Mouse (Mus musculus): ENCODE data around the gene Asic2. TPM values are rescaled to one million over a fixed set of nuclear protein-coding genes. Genes with fewer than 3 reads are reported as not detected.

Asic2 gene
- polyA plus RNA-seq, 1 experiment from 2014 or later: not detected

DNA sequence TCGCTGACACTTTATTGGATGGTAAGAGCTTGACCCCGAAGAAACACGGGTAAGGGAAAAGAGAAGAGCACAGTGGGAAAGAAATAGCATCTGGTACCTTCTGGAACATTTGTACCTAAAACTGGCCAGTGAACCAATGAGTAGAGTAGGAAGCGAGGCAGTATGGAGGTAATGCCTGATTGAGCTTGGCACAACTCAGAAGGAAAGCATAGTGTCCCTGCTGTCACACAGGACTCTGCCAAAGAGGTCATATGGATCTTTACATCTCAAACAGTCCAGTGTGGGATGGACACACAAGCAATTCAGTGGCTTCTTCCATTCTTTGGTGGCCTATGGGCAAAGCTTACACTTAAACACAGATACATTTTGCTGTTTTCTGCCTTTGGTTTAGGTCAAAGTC is 211.0 kb downstream of the Asic2 start:
- Histone ChIP-seq H3K9me3 (replicated peaks; ENCODE audit: control insufficient read depth, low read length) (no peaks in the 10 kb centered on the region), H3K4me2 (ENCODE audit: low read depth, low read length) (no peak overlapping the region), H3K27ac (ENCODE audit: low read length) (no peak overlapping the region), H3K9ac (ENCODE audit: low read depth, low read length) (no peak overlapping the region), H3K4me3 (ENCODE audit: low read depth, low read length) (no peak overlapping the region), H3K36me3 (ENCODE audit: control insufficient read depth, insufficient read depth) (no peaks in the 10 kb centered on the region), H3K27me3 (ENCODE audit: control insufficient read depth, insufficient read depth, low read depth, low read length) (no peaks in the 10 kb centered on the region), H3K4me1 (ENCODE audit: control insufficient read depth, low read depth, low read length) (no peaks in the 10 kb centered on the region)
- no peak for ATAC-seq (ENCODE audit: low read depth)
- WGBS (ENCODE audit: insufficient replicate concordance): 62% methylated on average over 4 of the region's 4 CpGs

DNA sequence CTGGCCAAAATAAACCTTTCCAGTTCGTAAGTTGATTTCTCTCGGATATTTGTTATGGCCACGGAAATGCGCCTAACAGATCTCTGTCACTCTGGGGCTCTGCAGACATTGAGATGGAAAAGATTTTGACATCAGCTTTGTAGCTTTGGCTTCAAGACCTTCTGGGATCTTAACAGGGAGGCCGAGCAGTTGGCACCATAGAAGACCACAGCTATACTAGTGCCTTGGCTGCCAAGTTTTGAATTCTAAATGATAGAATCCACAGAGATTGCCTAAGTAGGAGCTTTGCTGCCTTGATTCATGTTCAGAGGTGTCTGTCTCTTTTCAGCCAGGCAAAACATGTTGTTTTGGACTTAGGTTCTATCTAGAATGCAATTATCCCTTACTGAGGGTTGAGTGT is 217.4 kb downstream of the Asic2 start:
- WGBS (ENCODE audit: insufficient replicate concordance): 68% methylated on average over 5 of the region's 5 CpGs
- Histone ChIP-seq H3K27ac (ENCODE audit: low read length) (no peak overlapping the region), H3K9ac (ENCODE audit: low read depth, low read length) (no peak overlapping the region), H3K9me3 (replicated peaks; ENCODE audit: control insufficient read depth, low read length) (no peaks in the 10 kb centered on the region), H3K4me2 (ENCODE audit: low read depth, low read length) (no peak overlapping the region), H3K27me3 (ENCODE audit: control insufficient read depth, insufficient read depth, low read depth, low read length) (no peaks in the 10 kb centered on the region), H3K36me3 (ENCODE audit: control insufficient read depth, insufficient read depth) (no peaks in the 10 kb centered on the region), H3K4me3 (ENCODE audit: low read depth, low read length) (no peak overlapping the region), H3K4me1 (ENCODE audit: control insufficient read depth, low read depth, low read length) (no peaks in the 10 kb centered on the region)
- no peak for ATAC-seq (ENCODE audit: low read depth)

DNA sequence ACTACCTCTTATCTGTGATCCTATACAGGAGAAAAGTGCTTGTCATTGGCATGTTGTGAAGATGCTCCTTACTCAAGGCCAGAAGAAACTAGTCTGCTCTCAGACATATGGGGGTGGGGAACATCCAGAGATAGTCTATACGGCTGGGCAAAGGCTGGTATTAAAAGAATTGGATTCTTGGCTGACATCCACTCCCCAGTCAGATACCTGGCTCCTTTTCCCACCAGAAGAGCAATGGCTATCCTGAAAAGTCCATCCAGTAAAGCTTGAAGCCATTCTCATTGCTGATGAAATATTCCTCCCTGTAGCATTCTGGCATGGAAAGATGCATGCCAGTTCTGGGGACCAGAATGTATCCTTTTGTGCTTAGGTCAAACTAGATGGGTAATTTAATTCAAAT is 218.2 kb downstream of the Asic2 start:
- ATAC-seq (ENCODE audit: low read depth): no peak
- Histone ChIP-seq H3K4me1 (ENCODE audit: control insufficient read depth, low read depth, low read length) (no peaks in the 10 kb centered on the region), H3K9me3 (replicated peaks; ENCODE audit: control insufficient read depth, low read length) (no peaks in the 10 kb centered on the region), H3K36me3 (ENCODE audit: control insufficient read depth, insufficient read depth) (no peaks in the 10 kb centered on the region), H3K9ac (ENCODE audit: low read depth, low read length) (no peak overlapping the region), H3K4me2 (ENCODE audit: low read depth, low read length) (no peak overlapping the region), H3K27ac (ENCODE audit: low read length) (no peak overlapping the region), H3K27me3 (ENCODE audit: control insufficient read depth, insufficient read depth, low read depth, low read length) (no peaks in the 10 kb centered on the region), H3K4me3 (ENCODE audit: low read depth, low read length) (no peak overlapping the region)
- 56% methylated on average over 1 of the region's 1 CpGs for WGBS (ENCODE audit: insufficient replicate concordance)

DNA sequence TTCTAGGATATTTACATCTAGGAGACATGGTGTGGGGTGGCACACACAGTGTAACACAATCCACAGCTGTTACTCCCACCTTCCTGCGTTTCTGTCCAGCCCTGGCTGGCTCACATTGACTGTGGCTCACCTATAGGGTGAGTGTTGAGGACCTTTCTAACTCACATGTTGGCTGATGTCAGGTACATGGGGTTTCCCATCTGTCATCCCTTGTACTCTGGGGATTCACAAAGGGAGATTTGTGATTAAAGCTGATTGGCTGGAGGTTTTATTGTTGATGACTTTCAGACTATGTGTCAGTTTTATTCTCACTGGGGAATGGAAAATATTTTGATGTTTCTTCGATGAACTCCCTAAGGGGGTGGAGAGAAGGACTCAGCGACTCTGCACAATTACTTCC is 229.3 kb downstream of the Asic2 start:
- Histone ChIP-seq H3K9ac (ENCODE audit: low read depth, low read length) (no peak overlapping the region), H3K4me1 (ENCODE audit: control insufficient read depth, low read depth, low read length) (no peaks in the 10 kb centered on the region), H3K36me3 (ENCODE audit: control insufficient read depth, insufficient read depth) (no peaks in the 10 kb centered on the region), H3K27me3 (ENCODE audit: control insufficient read depth, insufficient read depth, low read depth, low read length) (no peaks in the 10 kb centered on the region), H3K27ac (ENCODE audit: low read length) (no peak overlapping the region), H3K4me3 (ENCODE audit: low read depth, low read length) (no peak overlapping the region), H3K9me3 (replicated peaks; ENCODE audit: control insufficient read depth, low read length) (no peaks in the 10 kb centered on the region), H3K4me2 (ENCODE audit: low read depth, low read length) (no peak overlapping the region)
- no peak for ATAC-seq (ENCODE audit: low read depth)
- WGBS (ENCODE audit: insufficient replicate concordance): 48% methylated on average over 3 of the region's 3 CpGs

DNA sequence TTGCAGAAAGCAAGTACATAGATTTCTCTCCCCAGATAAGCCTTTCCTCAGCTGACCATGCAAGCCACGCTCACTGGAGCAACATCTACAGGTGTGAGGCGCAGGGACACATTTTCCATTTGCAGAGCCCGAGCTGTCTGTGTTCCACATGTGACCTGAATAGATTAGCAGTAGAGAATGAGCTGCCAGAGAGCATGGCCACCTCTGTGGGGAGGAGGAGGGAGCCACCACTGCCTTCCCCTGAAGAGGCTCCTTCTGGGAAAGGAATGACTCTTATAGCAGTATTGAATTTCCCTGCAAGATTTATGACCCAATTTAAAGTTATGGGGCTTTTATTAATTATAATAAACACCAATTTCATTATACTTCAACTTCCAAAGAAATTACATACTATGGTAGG is 230.5 kb downstream of the Asic2 start:
- no peaks in the 10 kb centered on the region for H3K9me3 ChIP-seq (replicated peaks; ENCODE audit: control insufficient read depth, low read length)
- no peaks in the 10 kb centered on the region for H3K4me1 ChIP-seq (ENCODE audit: control insufficient read depth, low read depth, low read length)
- no peak overlapping the region for H3K9ac ChIP-seq (ENCODE audit: low read depth, low read length)
- ATAC-seq (ENCODE audit: low read depth): no peak
- H3K36me3 ChIP-seq (ENCODE audit: control insufficient read depth, insufficient read depth): no peaks in the 10 kb centered on the region
- no peaks in the 10 kb centered on the region for H3K27me3 ChIP-seq (ENCODE audit: control insufficient read depth, insufficient read depth, low read depth, low read length)
- 37% methylated on average over 3 of the region's 3 CpGs for WGBS (ENCODE audit: insufficient replicate concordance)
- no peak overlapping the region for H3K27ac ChIP-seq (ENCODE audit: low read length)
- H3K4me3 ChIP-seq (ENCODE audit: low read depth, low read length): no peak overlapping the region
- H3K4me2 ChIP-seq (ENCODE audit: low read depth, low read length): no peak overlapping the region

DNA sequence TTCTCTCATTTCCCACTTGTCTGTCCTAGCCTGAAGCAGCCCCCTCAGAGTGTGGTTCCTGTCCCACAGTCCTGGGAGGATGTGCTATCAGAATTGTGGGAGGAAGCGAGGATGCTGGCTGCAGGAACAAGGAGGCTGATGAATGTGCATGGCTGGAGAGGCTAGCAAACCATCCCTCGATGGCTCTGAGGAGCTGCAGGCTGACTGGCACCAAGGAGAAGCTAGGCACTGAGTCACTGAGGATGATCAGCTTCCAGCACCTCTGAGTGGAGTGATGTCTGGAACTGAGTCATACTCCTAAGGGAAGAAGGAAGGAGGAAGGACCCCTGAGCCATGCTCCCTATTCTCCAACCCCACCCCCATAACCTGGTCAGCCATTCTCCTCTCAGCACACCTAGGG is 246.2 kb downstream of the Asic2 start:
- 35% methylated on average over 2 of the region's 2 CpGs for WGBS (ENCODE audit: insufficient replicate concordance)
- no peak overlapping the region for H3K27ac ChIP-seq (ENCODE audit: low read length)
- no peaks in the 10 kb centered on the region for H3K4me1 ChIP-seq (ENCODE audit: control insufficient read depth, low read depth, low read length)
- H3K4me2 ChIP-seq (ENCODE audit: low read depth, low read length): no peak overlapping the region
- H3K4me3 ChIP-seq (ENCODE audit: low read depth, low read length): no peak overlapping the region
- no peaks in the 10 kb centered on the region for H3K9me3 ChIP-seq (replicated peaks; ENCODE audit: control insufficient read depth, low read length)
- no peaks in the 10 kb centered on the region for H3K27me3 ChIP-seq (ENCODE audit: control insufficient read depth, insufficient read depth, low read depth, low read length)
- no peak for ATAC-seq (ENCODE audit: low read depth)
- no peaks in the 10 kb centered on the region for H3K36me3 ChIP-seq (ENCODE audit: control insufficient read depth, insufficient read depth)
- H3K9ac ChIP-seq (ENCODE audit: low read depth, low read length): no peak overlapping the region

DNA sequence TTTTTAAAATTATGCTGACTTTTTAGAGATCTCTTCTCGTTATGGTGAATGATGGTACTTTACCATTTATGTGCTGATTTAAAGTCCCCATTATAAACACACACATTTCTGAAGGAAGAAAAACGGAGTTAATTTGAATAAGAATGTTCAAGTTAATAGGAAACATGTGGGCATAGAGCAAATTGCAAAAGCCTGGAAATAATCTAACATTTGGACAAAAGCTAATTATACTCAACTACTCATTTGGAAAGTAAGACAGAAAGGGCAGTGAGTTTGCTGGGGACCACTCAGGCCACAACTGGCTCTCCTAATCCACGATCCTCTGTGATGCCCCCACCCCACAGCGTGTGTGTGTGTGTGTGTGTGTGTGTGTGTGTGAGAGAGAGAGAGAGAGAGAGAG is 253.5 kb downstream of the Asic2 start:
- no peak for ATAC-seq (ENCODE audit: low read depth)
- H3K4me3 ChIP-seq (ENCODE audit: low read depth, low read length): no peak overlapping the region
- no peaks in the 10 kb centered on the region for H3K27me3 ChIP-seq (ENCODE audit: control insufficient read depth, insufficient read depth, low read depth, low read length)
- no peak overlapping the region for H3K27ac ChIP-seq (ENCODE audit: low read length)
- 43% methylated on average over 4 of the region's 4 CpGs for WGBS (ENCODE audit: insufficient replicate concordance)
- H3K9me3 ChIP-seq (replicated peaks; ENCODE audit: control insufficient read depth, low read length): no peaks in the 10 kb centered on the region
- no peak overlapping the region for H3K4me2 ChIP-seq (ENCODE audit: low read depth, low read length)
- no peak overlapping the region for H3K9ac ChIP-seq (ENCODE audit: low read depth, low read length)
- H3K36me3 ChIP-seq (ENCODE audit: control insufficient read depth, insufficient read depth): no peaks in the 10 kb centered on the region
- no peaks in the 10 kb centered on the region for H3K4me1 ChIP-seq (ENCODE audit: control insufficient read depth, low read depth, low read length)

DNA sequence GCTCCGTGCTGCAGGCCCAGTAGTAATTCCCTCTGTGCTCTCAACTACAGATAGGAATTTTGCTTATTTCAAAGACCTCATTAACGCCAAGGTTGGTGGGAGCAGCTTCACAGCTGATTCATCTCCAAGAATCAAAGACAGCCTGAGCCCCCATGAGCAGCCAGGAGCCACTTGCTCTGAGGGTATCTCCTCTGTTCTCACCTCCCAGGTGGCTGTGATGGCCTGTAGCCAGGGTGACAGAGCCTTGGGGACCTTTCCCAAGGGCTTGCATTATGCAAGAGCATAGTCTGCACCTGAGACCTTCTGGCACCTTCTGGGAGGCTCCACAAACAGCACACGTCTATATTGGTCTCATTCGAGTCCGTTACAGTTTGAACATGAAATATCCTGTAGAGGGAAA is 261.3 kb downstream of the Asic2 start:
- H3K4me1 ChIP-seq (ENCODE audit: control insufficient read depth, low read depth, low read length): no peaks in the 10 kb centered on the region
- no peak for ATAC-seq (ENCODE audit: low read depth)
- H3K36me3 ChIP-seq (ENCODE audit: control insufficient read depth, insufficient read depth): no peaks in the 10 kb centered on the region
- no peak overlapping the region for H3K27ac ChIP-seq (ENCODE audit: low read length)
- H3K4me2 ChIP-seq (ENCODE audit: low read depth, low read length): no peak overlapping the region
- H3K9ac ChIP-seq (ENCODE audit: low read depth, low read length): no peak overlapping the region
- no peaks in the 10 kb centered on the region for H3K9me3 ChIP-seq (replicated peaks; ENCODE audit: control insufficient read depth, low read length)
- WGBS (ENCODE audit: insufficient replicate concordance): 57% methylated on average over 5 of the region's 5 CpGs
- H3K4me3 ChIP-seq (ENCODE audit: low read depth, low read length): no peak overlapping the region
- H3K27me3 ChIP-seq (ENCODE audit: control insufficient read depth, insufficient read depth, low read depth, low read length): no peaks in the 10 kb centered on the region

DNA sequence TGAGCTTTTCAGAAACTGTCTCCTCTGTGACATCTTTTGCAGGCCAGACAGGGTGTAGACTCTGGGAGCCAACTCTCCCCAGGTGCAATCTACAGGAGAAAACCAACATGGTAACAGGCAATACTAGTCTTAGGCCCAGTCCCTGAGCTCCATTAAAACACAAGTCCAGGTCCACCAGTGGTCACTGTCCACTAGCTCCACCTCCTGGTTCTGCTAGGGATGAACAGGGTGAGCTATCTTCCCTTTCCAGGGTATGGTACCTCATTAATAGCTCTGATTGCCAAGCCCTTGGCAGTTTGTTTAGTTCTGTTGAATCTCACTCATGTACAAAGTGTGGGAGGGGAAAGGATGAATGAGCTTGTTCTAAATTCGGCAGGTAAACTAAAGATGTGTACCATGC is 270.2 kb downstream of the Asic2 start:
- WGBS (ENCODE audit: insufficient replicate concordance): 41% methylated on average over 1 of the region's 1 CpGs
- Histone ChIP-seq H3K36me3 (ENCODE audit: control insufficient read depth, insufficient read depth) (no peaks in the 10 kb centered on the region), H3K4me3 (ENCODE audit: low read depth, low read length) (no peak overlapping the region), H3K9ac (ENCODE audit: low read depth, low read length) (no peak overlapping the region), H3K4me2 (ENCODE audit: low read depth, low read length) (no peak overlapping the region), H3K27me3 (ENCODE audit: control insufficient read depth, insufficient read depth, low read depth, low read length) (no peaks in the 10 kb centered on the region), H3K4me1 (ENCODE audit: control insufficient read depth, low read depth, low read length) (no peaks in the 10 kb centered on the region), H3K9me3 (replicated peaks; ENCODE audit: control insufficient read depth, low read length) (no peaks in the 10 kb centered on the region), H3K27ac (ENCODE audit: low read length) (no peak overlapping the region)
- ATAC-seq (ENCODE audit: low read depth): no peak

DNA sequence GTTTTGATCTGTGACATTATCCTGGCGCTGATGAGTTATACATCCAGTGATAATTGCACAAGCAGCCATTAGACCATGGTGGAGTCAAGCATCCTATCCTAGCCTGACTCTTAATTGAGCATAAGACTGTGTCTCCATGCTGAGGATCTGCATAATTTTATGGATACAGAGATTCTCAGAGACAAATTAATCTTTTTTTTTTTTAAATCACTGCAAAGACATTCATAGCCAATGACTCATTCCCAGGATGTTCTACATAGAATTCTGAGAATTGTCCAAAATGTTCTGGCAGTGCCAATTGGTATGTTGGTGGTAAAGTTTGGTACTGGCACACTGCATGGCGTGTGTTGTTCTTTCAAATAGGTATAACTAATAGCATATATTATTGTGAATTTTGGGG is 272.8 kb downstream of the Asic2 start:
- ATAC-seq (ENCODE audit: low read depth): no peak
- H3K4me1 ChIP-seq (ENCODE audit: control insufficient read depth, low read depth, low read length): no peaks in the 10 kb centered on the region
- H3K9me3 ChIP-seq (replicated peaks; ENCODE audit: control insufficient read depth, low read length): no peaks in the 10 kb centered on the region
- H3K9ac ChIP-seq (ENCODE audit: low read depth, low read length): no peak overlapping the region
- H3K4me2 ChIP-seq (ENCODE audit: low read depth, low read length): no peak overlapping the region
- no peaks in the 10 kb centered on the region for H3K36me3 ChIP-seq (ENCODE audit: control insufficient read depth, insufficient read depth)
- no peak overlapping the region for H3K4me3 ChIP-seq (ENCODE audit: low read depth, low read length)
- H3K27me3 ChIP-seq (ENCODE audit: control insufficient read depth, insufficient read depth, low read depth, low read length): no peaks in the 10 kb centered on the region
- 51% methylated on average over 2 of the region's 2 CpGs for WGBS (ENCODE audit: insufficient replicate concordance)
- no peak overlapping the region for H3K27ac ChIP-seq (ENCODE audit: low read length)

Data from liver, embryonic 16.5 days (tissue).